Mouse (Mus musculus) limb, embryonic 11.5 days (tissue): ENCODE results near the gene Serpine1. TPM values are rescaled to one million over a fixed set of nuclear protein-coding genes. Genes with fewer than 3 reads are reported as not detected.

ENCODE experiments used
- ATAC-seq: fragments of 200-750 bp; cut with Nextera tagmentation; 2 replicates; pipeline ENCODE4 v1.8.0; 2017; ENCODE audit warnings: low read depth; ENCODE audit not compliant: insufficient number of reproducible peaks, low FRiP score, low TSS enrichment
- DNase-seq: peaks from one replicate; pipeline ENCODE4 v3.0.0-alpha.2; 2015; ENCODE audit warnings: low spot score
- H3K27ac ChIP-seq: fragments of 300-500 bp; sonication (generic); replicated peaks from 2 replicates; pipeline ENCODE4 v1.5.1; 2014; ENCODE audit warnings: low read depth, mild to moderate bottlenecking, low read length
- H3K27me3 ChIP-seq: fragments of 300-500 bp; sonication (generic); 2 replicates; pipeline ENCODE4 v1.6.1; 2014; ENCODE audit warnings: mild to moderate bottlenecking, low read length, mixed read lengths; ENCODE audit not compliant: control insufficient read depth, insufficient read depth
- H3K36me3 ChIP-seq: fragments of 300-500 bp; sonication (generic); 2 replicates; pipeline ENCODE4 v1.6.1; 2014; ENCODE audit warnings: mild to moderate bottlenecking, low read length, moderate library complexity, mixed read lengths; ENCODE audit not compliant: control insufficient read depth, insufficient read depth
- H3K4me1 ChIP-seq: fragments of 300-500 bp; sonication (generic); 2 replicates; pipeline ENCODE4 v1.6.1; 2014; ENCODE audit warnings: low read length, mixed read lengths; ENCODE audit not compliant: control insufficient read depth, insufficient read depth
- H3K4me2 ChIP-seq: fragments of 300-500 bp; sonication (generic); 2 replicates; pipeline ENCODE4 v1.6.1; 2014; ENCODE audit warnings: low read depth, mild to moderate bottlenecking, moderate library complexity; ENCODE audit not compliant: severe bottlenecking
- H3K4me3 ChIP-seq: fragments of 300-500 bp; sonication (generic); 2 replicates; pipeline ENCODE4 v1.5.1; 2014; ENCODE audit warnings: low read depth, low read length
- H3K9ac ChIP-seq: fragments of 300-500 bp; sonication (generic); 2 replicates; pipeline ENCODE4 v1.6.1; 2014; ENCODE audit warnings: mild to moderate bottlenecking, low read length
- H3K9me3 ChIP-seq: fragments of 300-500 bp; sonication (generic); 2 replicates; pipeline ENCODE4 v1.6.1; 2016; ENCODE audit warnings: low read length; ENCODE audit not compliant: control insufficient read depth
- WGBS: fragments of 180-500 bp; shearing (Covaris S2); extraction: QIAGEN DNeasy Blood & Tissue Kit; methylation state at CpG from one replicate; pipeline ENCODE4 v1.1.7; 2014; 5-methylcytosine and 5-hydroxymethylcytosine counted together
- polyA plus RNA-seq: library from polyadenylated mRNA; unstranded; fragments of >200 nt; fragmentation: Nextera tagmentation; extraction: Ambion mirVana; gene quantifications from 2 replicates; pipeline ENCODE4 v1.2.1, GENCODE M21; 2014

Gene Serpine1
- polyA plus RNA-seq, 1 experiment from 2014 or later = 0.52 TPM

DNA sequence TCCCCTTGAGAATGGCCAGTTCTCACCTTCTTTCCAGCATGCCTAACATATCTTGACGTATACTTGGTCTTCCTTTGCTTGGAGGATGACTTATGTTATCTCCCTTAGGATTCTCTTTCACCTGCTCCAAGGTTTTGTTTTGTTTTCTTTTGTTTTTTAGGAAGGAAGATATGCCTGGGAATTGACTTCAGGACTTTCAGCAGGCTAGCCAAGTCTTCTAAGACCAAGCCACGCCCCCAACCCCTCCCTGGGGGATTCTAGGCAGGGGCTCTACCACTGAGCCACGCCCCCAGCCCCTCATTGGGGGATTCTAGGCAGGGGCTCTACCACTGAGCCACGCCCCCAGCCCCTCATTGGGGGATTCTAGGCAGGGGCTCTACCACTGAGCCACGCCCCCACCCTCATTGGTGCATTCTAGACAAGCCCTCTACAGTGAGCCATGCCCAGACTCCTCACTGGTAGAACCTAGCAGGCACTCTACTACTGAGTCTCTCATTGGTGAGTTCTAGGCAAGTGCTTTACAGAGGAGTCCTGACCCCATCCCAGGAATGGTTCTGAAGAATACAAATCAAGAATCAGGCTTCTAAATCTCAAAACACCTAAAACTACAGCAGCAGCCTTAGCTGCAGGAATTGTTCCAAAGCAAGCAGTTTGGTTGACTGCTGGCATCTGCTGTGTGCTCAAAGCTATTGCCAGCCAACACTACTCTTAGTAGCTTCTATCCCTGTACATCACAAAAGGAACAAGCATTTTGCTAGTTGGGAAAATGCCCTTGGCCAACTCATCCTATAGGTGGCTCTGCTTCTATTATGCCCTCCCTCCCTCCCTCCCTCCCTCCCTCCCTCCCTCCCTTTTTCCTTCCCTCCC, 39.7 kb upstream of the Serpine1 start:
- Histone ChIP-seq H3K9ac (no peak overlapping the region), H3K9me3 (no peaks in the 10 kb centered on the region), H3K27me3 (no peaks in the 10 kb centered on the region), H3K4me2 (no peak overlapping the region), H3K4me1 (peaks cover 6% of the 10 kb centered on the region; the same call in 1 of the 2 replicates), H3K4me3 (no peak overlapping the region), H3K36me3 (peaks cover 12% of the 10 kb centered on the region), H3K27ac (no peak overlapping the region)
- WGBS = 71% methylated on average over 5 of the region's 5 CpGs
- DNase-seq (no peak), ATAC-seq (no peak)

DNA sequence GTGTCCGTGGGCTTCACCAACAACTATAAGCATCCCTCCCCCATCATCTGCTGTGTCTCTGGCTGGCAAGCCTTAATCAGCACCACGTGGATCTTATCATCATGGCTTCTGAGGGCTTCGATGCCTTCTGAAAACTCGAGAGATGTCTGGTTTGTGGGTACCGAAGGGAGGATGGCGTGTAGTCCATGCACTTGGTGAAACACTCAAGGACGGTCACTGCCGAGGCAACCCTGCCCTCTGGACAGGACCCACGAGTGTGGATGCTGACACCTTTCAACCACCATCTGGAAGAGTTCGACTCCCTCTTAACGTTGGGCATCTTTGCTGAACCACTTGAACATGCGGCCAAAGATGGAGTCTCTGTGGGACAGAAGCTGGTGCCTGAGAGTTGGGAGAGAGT, 38.8 kb upstream of the Serpine1 start:
- ATAC-seq (no peak), DNase-seq (no peak)
- H3K4me1 ChIP-seq = peaks cover 6% of the 10 kb centered on the region; the same call in 1 of the 2 replicates
- H3K27me3 ChIP-seq = no peaks in the 10 kb centered on the region
- no peak overlapping the region for H3K4me2 ChIP-seq
- WGBS = 90% methylated on average over 12 of the region's 12 CpGs
- H3K9ac ChIP-seq = no peak overlapping the region
- H3K9me3 ChIP-seq = no peaks in the 10 kb centered on the region
- H3K27ac ChIP-seq = no peak overlapping the region
- no peak overlapping the region for H3K4me3 ChIP-seq
- peaks cover 12% of the 10 kb centered on the region for H3K36me3 ChIP-seq

GRCm38 (mm10) chr5:137109941-137110593, 38.0 kb upstream of the Serpine1 start:
- Histone ChIP-seq H3K4me3 (no peak overlapping the region), H3K4me1 (peaks cover 1% of the 10 kb centered on the region; the same call in 1 of the 2 replicates), H3K9me3 (no peaks in the 10 kb centered on the region), H3K4me2 (no peak overlapping the region), H3K36me3 (peaks cover 12% of the 10 kb centered on the region), H3K27me3 (no peaks in the 10 kb centered on the region), H3K27ac (no peak overlapping the region), H3K9ac (no peak overlapping the region)
- no peak for ATAC-seq
- DNase-seq = no peak
- WGBS = 52% methylated on average over 25 of the region's 25 CpGs

GRCm38 (mm10) chr5:137108111-137108510, 36.0 kb upstream of the Serpine1 start:
- ATAC-seq = no peak
- Histone ChIP-seq H3K4me3 (no peak overlapping the region), H3K9me3 (no peaks in the 10 kb centered on the region), H3K36me3 (no peaks in the 10 kb centered on the region), H3K4me1 (no peaks in the 10 kb centered on the region), H3K27me3 (no peaks in the 10 kb centered on the region), H3K27ac (no peak overlapping the region), H3K4me2 (no peak overlapping the region), H3K9ac (no peak overlapping the region)
- 73% methylated on average over 6 of the region's 6 CpGs for WGBS
- DNase-seq = no peak

- DNase-seq = no peak
- Histone ChIP-seq H3K27me3 (no peaks in the 10 kb centered on the region), H3K9ac (no peak overlapping the region), H3K4me3 (no peak overlapping the region), H3K9me3 (no peaks in the 10 kb centered on the region), H3K4me2 (no peak overlapping the region), H3K27ac (no peak overlapping the region), H3K4me1 (no peaks in the 10 kb centered on the region), H3K36me3 (no peaks in the 10 kb centered on the region)
- ATAC-seq = no peak
- WGBS = 90% methylated on average over 8 of the region's 8 CpGs
Observed at GRCm38 (mm10) chr5:137107670-137108069, 35.6 kb upstream of the Serpine1 start.

GRCm38 (mm10) chr5:137107024-137107423, 35.0 kb upstream of the Serpine1 start:
- no peak for ATAC-seq
- no peaks in the 10 kb centered on the region for H3K4me1 ChIP-seq
- no peaks in the 10 kb centered on the region for H3K36me3 ChIP-seq
- DNase-seq = peak; percentile 89
- no peaks in the 10 kb centered on the region for H3K27me3 ChIP-seq
- WGBS = 9% methylated on average over 6 of the region's 6 CpGs
- H3K4me3 ChIP-seq = no peak overlapping the region
- H3K4me2 ChIP-seq = no peak overlapping the region
- H3K27ac ChIP-seq = no peak overlapping the region
- no peak overlapping the region for H3K9ac ChIP-seq
- no peaks in the 10 kb centered on the region for H3K9me3 ChIP-seq

DNA sequence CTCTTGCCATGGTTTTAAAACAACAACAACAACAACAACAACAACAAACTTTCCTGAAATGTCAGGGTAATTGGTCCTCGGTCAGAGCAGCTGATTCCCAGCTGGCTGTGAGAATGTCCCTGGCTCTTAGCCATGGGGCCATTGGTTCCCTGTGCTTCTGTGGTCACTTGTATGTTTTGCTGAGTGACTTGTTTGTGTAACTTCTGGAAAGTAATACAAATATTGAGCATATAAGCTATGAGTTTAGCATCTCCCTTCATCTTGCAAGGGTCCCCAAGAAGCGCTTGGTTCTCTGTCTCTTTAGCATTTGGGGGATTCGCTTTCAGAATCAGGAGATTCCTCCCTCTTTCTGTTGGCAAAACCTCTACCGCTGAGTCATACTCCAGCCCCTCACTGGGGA, 34.4 kb upstream of the Serpine1 start:
- DNase-seq = no peak
- no peaks in the 10 kb centered on the region for H3K27me3 ChIP-seq
- no peak overlapping the region for H3K9ac ChIP-seq
- H3K27ac ChIP-seq = no peak overlapping the region
- H3K4me2 ChIP-seq = no peak overlapping the region
- H3K36me3 ChIP-seq = no peaks in the 10 kb centered on the region
- ATAC-seq = no peak
- no peaks in the 10 kb centered on the region for H3K9me3 ChIP-seq
- 80% methylated on average over 4 of the region's 4 CpGs for WGBS
- no peaks in the 10 kb centered on the region for H3K4me1 ChIP-seq
- H3K4me3 ChIP-seq = no peak overlapping the region

DNA sequence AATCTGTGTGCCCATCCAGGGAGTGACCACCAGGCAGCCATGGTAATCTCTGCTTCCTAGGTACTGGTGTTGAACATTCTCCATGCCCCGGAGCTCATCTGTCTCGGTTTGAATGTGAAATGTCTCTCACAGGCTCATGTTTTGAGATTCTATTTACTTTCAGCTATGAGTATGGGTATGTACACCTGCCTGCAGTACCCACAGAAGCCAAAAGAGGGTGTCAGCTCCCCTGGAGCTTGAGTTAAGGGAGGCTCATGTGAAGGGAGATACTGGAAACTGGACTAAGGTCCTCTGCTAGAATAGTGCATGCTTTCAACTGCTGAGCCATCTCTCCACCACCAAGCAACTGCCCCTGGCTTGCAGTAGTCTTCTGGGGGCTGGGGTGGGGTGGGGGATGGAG, 31.9 kb upstream of the Serpine1 start:
- DNase-seq = no peak
- no peak for ATAC-seq
- 90% methylated on average over 2 of the region's 2 CpGs for WGBS
- H3K27ac ChIP-seq = no peak overlapping the region
- no peak overlapping the region for H3K9ac ChIP-seq
- H3K9me3 ChIP-seq = no peaks in the 10 kb centered on the region
- H3K4me3 ChIP-seq = no peak overlapping the region
- no peaks in the 10 kb centered on the region for H3K27me3 ChIP-seq
- no peaks in the 10 kb centered on the region for H3K36me3 ChIP-seq
- H3K4me2 ChIP-seq = no peak overlapping the region
- no peaks in the 10 kb centered on the region for H3K4me1 ChIP-seq
